Mouse (Mus musculus): ENCODE measurements around the gene Cfap61. TPM values are rescaled to one million over a fixed set of nuclear protein-coding genes. Genes with fewer than 3 reads are reported as not detected.

The Cfap61 gene
- polyA plus RNA-seq, 1 experiment from 2014 or later, result not detected

- WGBS (ENCODE audit: missing documents), result 92% methylated on average over 8 of the region's 8 CpGs
- Histone ChIP-seq H3K79me2 (ENCODE audit: inconsistent target) (no peaks in the 10 kb centered on the region), H3K27ac (no peak overlapping the region), H3K4me3 (ENCODE audit: inconsistent target) (no peak overlapping the region), H3K36me3 (ENCODE audit: inconsistent target) (no peaks in the 10 kb centered on the region)
Measured at GRCm38 (mm10) chr2:146015341-146016186, 81.0 kb downstream of the Cfap61 start.

GRCm38 (mm10) chr2:146022846-146023245 is 88.3 kb downstream of the Cfap61 start:
- 96% methylated on average over 6 of the region's 6 CpGs for WGBS (ENCODE audit: missing documents)
- no peaks in the 10 kb centered on the region for H3K79me2 ChIP-seq (ENCODE audit: inconsistent target)
- no peaks in the 10 kb centered on the region for H3K36me3 ChIP-seq (ENCODE audit: inconsistent target)
- no peak overlapping the region for H3K27ac ChIP-seq
- no peak overlapping the region for H3K4me3 ChIP-seq (ENCODE audit: inconsistent target)

- Histone ChIP-seq H3K4me3 (ENCODE audit: inconsistent target) (no peak overlapping the region), H3K36me3 (ENCODE audit: inconsistent target) (no peaks in the 10 kb centered on the region), H3K79me2 (ENCODE audit: inconsistent target) (no peaks in the 10 kb centered on the region), H3K27ac (no peak overlapping the region)
- 85% methylated on average over 5 of the region's 5 CpGs for WGBS (ENCODE audit: missing documents)
Measured at GRCm38 (mm10) chr2:146043640-146044039, 109.1 kb downstream of the Cfap61 start.

GRCm38 (mm10) chr2:146044926-146045890 is 110.6 kb downstream of the Cfap61 start:
- 67% methylated on average over 24 of the region's 24 CpGs for WGBS (ENCODE audit: missing documents)
- H3K79me2 ChIP-seq (ENCODE audit: inconsistent target), result no peaks in the 10 kb centered on the region
- no peak overlapping the region for H3K27ac ChIP-seq
- H3K4me3 ChIP-seq (ENCODE audit: inconsistent target), result no peak overlapping the region
- no peaks in the 10 kb centered on the region for H3K36me3 ChIP-seq (ENCODE audit: inconsistent target)

GRCm38 (mm10) chr2:146047691-146048090 is 113.1 kb downstream of the Cfap61 start:
- Histone ChIP-seq H3K79me2 (ENCODE audit: inconsistent target) (no peaks in the 10 kb centered on the region), H3K27ac (no peak overlapping the region), H3K4me3 (ENCODE audit: inconsistent target) (no peak overlapping the region), H3K36me3 (ENCODE audit: inconsistent target) (no peaks in the 10 kb centered on the region)
- 96% methylated on average over 4 of the region's 4 CpGs for WGBS (ENCODE audit: missing documents)

- Histone ChIP-seq H3K79me2 (ENCODE audit: inconsistent target) (no peaks in the 10 kb centered on the region), H3K4me3 (ENCODE audit: inconsistent target) (no peak overlapping the region), H3K36me3 (ENCODE audit: inconsistent target) (no peaks in the 10 kb centered on the region), H3K27ac (no peak overlapping the region)
- 92% methylated on average over 17 of the region's 17 CpGs for WGBS (ENCODE audit: missing documents)
Measured at GRCm38 (mm10) chr2:146048221-146048829, 113.7 kb downstream of the Cfap61 start.

- 89% methylated on average over 5 of the region's 5 CpGs for WGBS (ENCODE audit: missing documents)
- no peak overlapping the region for H3K27ac ChIP-seq
Measured at GRCm38 (mm10) chr2:146049339-146049738, 114.8 kb downstream of the Cfap61 start.

GRCm38 (mm10) chr2:146050069-146050468 is 115.5 kb downstream of the Cfap61 start:
- Histone ChIP-seq H3K36me3 (ENCODE audit: inconsistent target) (no peaks in the 10 kb centered on the region), H3K4me3 (ENCODE audit: inconsistent target) (no peak overlapping the region), H3K27ac (no peak overlapping the region), H3K79me2 (ENCODE audit: inconsistent target) (no peaks in the 10 kb centered on the region)
- WGBS (ENCODE audit: missing documents), result 52% methylated on average over 3 of the region's 3 CpGs

More at GRCm38 (mm10) chr2:146049339-146049738, 114.8 kb downstream of the Cfap61 start:
- H3K36me3 ChIP-seq (ENCODE audit: inconsistent target), result no peaks in the 10 kb centered on the region
- no peak overlapping the region for H3K4me3 ChIP-seq (ENCODE audit: inconsistent target)
- H3K79me2 ChIP-seq (ENCODE audit: inconsistent target), result no peaks in the 10 kb centered on the region

- WGBS (ENCODE audit: missing documents), result 97% methylated on average over 4 of the region's 4 CpGs
- no peaks in the 10 kb centered on the region for H3K36me3 ChIP-seq (ENCODE audit: inconsistent target)
Measured at GRCm38 (mm10) chr2:146051334-146051733, 116.8 kb downstream of the Cfap61 start.

GRCm38 (mm10) chr2:146057123-146057522 is 122.5 kb downstream of the Cfap61 start:
- no peaks in the 10 kb centered on the region for H3K79me2 ChIP-seq (ENCODE audit: inconsistent target)
- H3K36me3 ChIP-seq (ENCODE audit: inconsistent target), result no peaks in the 10 kb centered on the region
- no peak overlapping the region for H3K4me3 ChIP-seq (ENCODE audit: inconsistent target)
- WGBS (ENCODE audit: missing documents), result 89% methylated on average over 4 of the region's 4 CpGs
- H3K27ac ChIP-seq, result no peak overlapping the region

More at GRCm38 (mm10) chr2:146051334-146051733, 116.8 kb downstream of the Cfap61 start:
- no peaks in the 10 kb centered on the region for H3K79me2 ChIP-seq (ENCODE audit: inconsistent target)
- H3K4me3 ChIP-seq (ENCODE audit: inconsistent target), result no peak overlapping the region
- H3K27ac ChIP-seq, result no peak overlapping the region

- Histone ChIP-seq H3K36me3 (ENCODE audit: inconsistent target) (no peaks in the 10 kb centered on the region), H3K4me3 (ENCODE audit: inconsistent target) (no peak overlapping the region), H3K79me2 (ENCODE audit: inconsistent target) (no peaks in the 10 kb centered on the region), H3K27ac (no peak overlapping the region)
- WGBS (ENCODE audit: missing documents), result 94% methylated on average over 3 of the region's 3 CpGs
Measured at GRCm38 (mm10) chr2:146058791-146059190, 124.2 kb downstream of the Cfap61 start.

GRCm38 (mm10) chr2:146061421-146062300 is 127.1 kb downstream of the Cfap61 start:
- Histone ChIP-seq H3K4me3 (ENCODE audit: inconsistent target) (0 out of 2 replicates have a peak overlapping the region, but pooled peaks have one; percentile 1), H3K79me2 (ENCODE audit: inconsistent target) (no peaks in the 10 kb centered on the region), H3K27ac (no peak overlapping the region), H3K36me3 (ENCODE audit: inconsistent target) (no peaks in the 10 kb centered on the region)
- 78% methylated on average over 16 of the region's 16 CpGs for WGBS (ENCODE audit: missing documents)

GRCm38 (mm10) chr2:146062330-146063092 is 127.9 kb downstream of the Cfap61 start:
- H3K79me2 ChIP-seq (ENCODE audit: inconsistent target), result no peaks in the 10 kb centered on the region
- H3K27ac ChIP-seq, result no peak overlapping the region
- no peaks in the 10 kb centered on the region for H3K36me3 ChIP-seq (ENCODE audit: inconsistent target)
- H3K4me3 ChIP-seq (ENCODE audit: inconsistent target), result 0 out of 2 replicates have a peak overlapping the region, but pooled peaks have one; percentile 1
- WGBS (ENCODE audit: missing documents), result 21% methylated on average over 13 of the region's 13 CpGs
